Mouse (Mus musculus) layer of hippocampus, adult 2 months (tissue): ENCODE data around the gene Pla2g4e. TPM values are rescaled to one million over a fixed set of nuclear protein-coding genes. Genes with fewer than 3 reads are reported as not detected.

ENCODE experiments used
- DNase-seq, 2 experiments: peaks; one replicate each; pipeline ENCODE4 v3.0.0; 2022; ENCODE audit warnings: low spot score in 2 of 2
- H3K27ac ChIP-seq: fragments of 200-600 bp; 2 replicates; pipeline ENCODE4 v1.8.1; 2022
- H3K4me3 ChIP-seq: fragments of 200-600 bp; 2 replicates; pipeline ENCODE4 v1.8.1; 2022; ENCODE audit warnings: mild to moderate bottlenecking
- CTCF ChIP-seq: fragments of 200-600 bp; conservative IDR thresholded peaks from 2 replicates; pipeline ENCODE4 v1.8.1; 2022; ENCODE audit warnings: antibody characterized with exemption, mild to moderate bottlenecking, moderate library complexity
- total RNA-seq, 2 experiments: library from RNA; stranded (reverse); gene quantifications; 2 replicates each; pipeline ENCODE4 v1.2.3; 2021

Gene Pla2g4e
- total RNA-seq, 2 experiments from 2014 or later: 11.9 to 12.1 TPM

DNA sequence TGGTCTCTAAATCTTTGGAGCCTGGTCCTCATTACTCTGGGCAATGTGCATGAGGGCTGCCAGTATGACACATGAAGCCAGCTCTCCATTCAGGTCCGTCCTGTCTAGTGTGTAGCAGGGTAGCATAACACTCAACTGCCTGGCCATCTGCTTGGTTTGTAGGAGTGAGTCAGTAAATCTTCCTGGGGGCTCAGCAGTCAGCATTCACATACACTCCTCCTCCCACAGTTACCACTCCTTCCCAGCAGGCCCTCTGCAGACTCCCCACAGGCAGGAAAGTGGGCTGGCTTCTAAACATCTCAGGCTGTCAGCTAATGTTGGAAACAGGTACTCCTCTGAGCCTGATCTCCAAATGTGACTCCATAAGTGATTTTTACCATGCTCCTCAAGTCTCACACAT lies 121.0 kb downstream of the Pla2g4e start:
- TF ChIP-seq CTCF: no peak
- no peak for DNase-seq
- no peak overlapping the region for H3K4me3 ChIP-seq
- H3K27ac ChIP-seq: no peak overlapping the region

DNA sequence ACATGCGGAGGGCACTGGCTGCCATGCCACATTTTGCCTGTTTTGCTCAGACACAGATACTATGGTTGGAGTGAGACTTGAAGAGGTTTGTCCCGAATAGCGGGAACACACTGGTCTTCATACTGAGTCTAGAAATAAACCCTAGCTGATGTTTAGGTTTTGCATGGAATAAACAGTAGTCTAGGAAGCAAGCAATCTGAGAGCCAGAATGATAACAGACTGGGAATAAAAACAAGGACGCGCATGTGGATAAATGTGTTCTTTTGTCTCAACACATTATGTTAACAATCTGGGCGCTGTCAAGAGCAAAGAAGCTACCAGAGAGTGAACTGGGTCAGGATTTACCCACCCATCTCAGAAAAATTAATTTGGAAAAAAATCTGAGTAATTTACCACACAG lies 122.2 kb downstream of the Pla2g4e start:
- no peak for TF ChIP-seq CTCF
- Histone ChIP-seq H3K4me3 (no peak overlapping the region), H3K27ac (no peak overlapping the region)
- no peak for DNase-seq

DNA sequence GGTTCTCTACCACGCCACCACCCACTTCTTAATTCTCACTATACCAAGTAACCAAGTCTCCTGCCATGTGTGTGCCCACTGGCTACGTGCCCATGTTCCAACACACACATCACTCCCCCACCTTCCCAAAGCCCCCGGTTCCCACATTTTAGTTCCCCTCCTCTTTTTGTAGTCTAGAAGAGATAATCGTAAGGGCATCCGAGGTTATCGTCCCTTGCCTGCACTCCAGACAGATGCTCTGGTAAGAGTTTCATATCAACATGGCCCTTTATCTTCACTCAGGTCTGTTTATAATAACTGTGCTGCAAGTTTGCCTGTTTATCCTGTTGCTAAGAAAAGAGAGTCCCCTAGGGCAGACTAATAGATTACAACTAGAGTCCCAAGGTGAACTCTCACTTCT lies 127.8 kb downstream of the Pla2g4e start:
- DNase-seq: no peak
- no peak for TF ChIP-seq CTCF
- Histone ChIP-seq H3K4me3 (no peak overlapping the region), H3K27ac (no peak overlapping the region)

Other genes with a start within 250 kb of the Pla2g4e start
- gene Jmjd7, start 217.9 kb downstream of the Pla2g4e start, total RNA-seq: 1 to 10 TPM; 5.5 to 6.6 TPM
- 1 to 10 TPM; 1.1 to 2.4 TPM for gene Gm28042, start 217.8 kb downstream of the Pla2g4e start, total RNA-seq
- 1 to 10 TPM; 3.8 to 6.4 TPM for gene Pla2g4b, start 211.9 kb downstream of the Pla2g4e start, total RNA-seq
- 1 to 10 TPM; 5.4 to 7.6 TPM for gene Ehd4, start 90.7 kb downstream of the Pla2g4e start, total RNA-seq
- not detected for gene Pla2g4d, start 43.9 kb upstream of the Pla2g4e start, total RNA-seq
- gene Pla2g4f, start 68.8 kb upstream of the Pla2g4e start, total RNA-seq: not detected
- gene Vps39, start 107.8 kb upstream of the Pla2g4e start, total RNA-seq: 10 to 100 TPM; 69.0 to 80.5 TPM
- gene Ganc, start 158.6 kb upstream of the Pla2g4e start, total RNA-seq: 10 to 100 TPM; 12.6 to 14.8 TPM
- gene Tmem87a, start 158.8 kb upstream of the Pla2g4e start, total RNA-seq: 10 to 100 TPM; 41.0 to 43.4 TPM
- gene Capn3, start 210.7 kb upstream of the Pla2g4e start, total RNA-seq: 10 to 100 TPM; 19.8 to 20.9 TPM